Mouse (Mus musculus) heart, adult 11 months (tissue): ENCODE results near the gene Agbl4.

Source experiments
- DNase-seq: peaks from one replicate; pipeline ENCODE4 v3.0.0; 2022

Agbl4 gene

DNA sequence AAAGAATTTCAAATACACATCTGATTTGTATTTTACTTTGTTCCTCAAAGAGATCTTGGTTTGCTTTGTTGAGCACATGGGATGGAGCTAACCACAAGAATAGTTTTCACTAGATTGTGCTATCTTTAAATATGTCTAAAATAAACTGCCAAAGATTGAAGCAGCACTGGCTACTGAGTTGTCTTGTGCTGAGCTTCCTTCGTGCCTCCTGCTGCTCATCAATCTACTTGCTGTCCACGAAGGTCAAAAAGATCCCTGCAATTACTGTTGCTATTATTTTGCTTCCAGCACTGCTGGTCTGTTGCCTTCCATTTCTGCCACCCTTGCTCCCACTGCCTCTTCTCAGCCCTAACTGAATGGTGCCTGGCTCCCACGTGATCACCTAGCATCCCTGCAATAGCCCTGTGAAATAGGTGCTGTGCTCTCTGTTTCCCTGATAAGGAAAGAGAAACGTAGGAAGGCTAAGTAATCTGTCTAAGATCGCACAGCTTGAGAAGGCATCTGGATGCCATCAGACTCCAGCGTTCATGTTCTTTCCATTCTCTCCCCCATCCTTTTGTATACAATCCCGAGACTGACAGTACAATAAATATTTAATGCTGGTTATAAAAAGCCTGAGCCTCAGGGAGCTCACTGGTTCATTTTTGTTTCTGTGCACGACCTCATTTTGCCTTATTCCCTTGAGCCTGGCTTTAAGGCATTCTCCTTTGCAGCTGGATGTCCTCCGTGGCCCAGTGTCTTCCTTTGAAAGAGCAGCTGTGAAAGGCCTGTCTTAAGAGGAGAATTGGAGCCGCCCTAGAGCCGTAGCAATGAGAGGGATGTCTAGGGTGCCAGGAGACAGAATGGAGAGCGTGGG lies 1273.3 kb downstream of the Agbl4 start:
- peak; percentile 87 for DNase-seq

DNA sequence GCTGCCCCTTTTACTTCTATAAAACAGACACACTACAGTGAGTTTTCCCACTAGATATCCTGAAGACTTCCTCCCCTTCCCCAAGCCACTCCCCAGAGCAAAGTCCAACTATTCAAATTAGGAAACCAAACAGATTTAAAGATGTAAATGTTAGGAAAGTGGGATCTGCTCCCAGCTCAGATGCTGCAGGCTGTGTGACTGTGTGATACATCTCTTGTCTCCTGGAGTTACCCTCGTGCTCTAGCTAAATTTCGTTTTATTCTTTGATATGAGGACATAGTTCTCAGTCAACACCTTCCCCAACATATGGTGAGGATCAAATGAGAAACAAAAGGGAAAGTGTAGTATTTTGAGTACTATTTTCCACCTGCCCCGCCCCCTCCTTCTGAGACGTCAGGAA lies 1274.0 kb downstream of the Agbl4 start:
- no peak for DNase-seq

DNA sequence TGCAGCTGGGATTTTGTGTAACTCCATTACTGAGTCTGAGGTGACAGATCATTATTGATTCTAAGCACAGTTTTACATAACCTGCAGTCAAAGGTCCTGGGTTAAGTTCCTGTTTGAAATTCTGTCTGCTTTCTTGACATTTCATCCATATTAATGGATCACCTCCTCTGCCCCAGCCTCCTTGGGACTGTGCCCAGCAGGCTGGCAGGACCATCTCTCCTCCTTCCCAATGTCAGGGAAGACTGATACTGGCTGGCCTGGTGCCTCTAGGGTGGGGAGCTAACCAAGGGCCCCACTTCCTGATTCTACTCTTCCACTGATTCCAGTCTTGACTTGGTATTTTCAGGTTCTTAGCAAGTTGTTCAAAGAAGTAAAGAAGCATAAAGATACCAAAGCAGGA lies 1276.4 kb downstream of the Agbl4 start:
- no peak for DNase-seq

DNA sequence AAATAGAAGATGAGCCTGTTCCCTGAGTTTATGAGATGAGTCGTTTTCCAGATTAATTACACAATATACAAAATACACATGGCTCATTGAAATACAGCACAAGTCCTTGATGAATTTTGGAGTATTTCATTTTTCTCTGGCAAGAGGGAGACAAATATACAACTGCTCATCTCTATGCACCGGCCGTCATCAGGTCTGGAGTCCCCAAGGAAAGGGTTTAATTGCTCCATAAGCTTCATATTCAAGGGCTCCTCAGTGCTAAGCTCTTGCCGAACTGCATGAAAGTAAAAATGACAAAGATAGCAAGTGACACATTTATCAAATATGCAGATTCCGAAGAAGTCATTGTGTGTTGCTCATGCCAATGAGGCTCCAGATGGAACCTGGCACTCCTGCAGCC lies 1284.5 kb downstream of the Agbl4 start:
- peak; percentile 37 for DNase-seq

DNA sequence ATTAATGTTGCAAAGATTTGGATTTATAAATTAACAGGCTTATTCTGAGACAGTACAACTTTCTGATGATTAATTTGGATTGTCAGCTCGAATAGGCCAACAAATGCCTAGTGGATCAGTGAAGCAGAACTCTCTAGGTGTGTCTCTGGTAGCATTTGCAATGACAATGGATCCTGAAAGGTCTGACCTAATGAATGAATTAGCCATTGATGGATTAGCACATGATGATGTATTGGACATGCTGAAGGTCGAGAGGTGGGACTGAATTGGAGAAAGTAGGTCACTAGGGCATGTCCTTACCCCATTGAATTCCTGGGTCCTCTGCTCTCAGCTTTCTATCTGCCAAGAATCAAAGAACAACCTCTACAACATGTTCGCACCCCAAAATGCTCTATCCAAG lies 1285.3 kb downstream of the Agbl4 start:
- DNase-seq: peak; percentile 25

DNA sequence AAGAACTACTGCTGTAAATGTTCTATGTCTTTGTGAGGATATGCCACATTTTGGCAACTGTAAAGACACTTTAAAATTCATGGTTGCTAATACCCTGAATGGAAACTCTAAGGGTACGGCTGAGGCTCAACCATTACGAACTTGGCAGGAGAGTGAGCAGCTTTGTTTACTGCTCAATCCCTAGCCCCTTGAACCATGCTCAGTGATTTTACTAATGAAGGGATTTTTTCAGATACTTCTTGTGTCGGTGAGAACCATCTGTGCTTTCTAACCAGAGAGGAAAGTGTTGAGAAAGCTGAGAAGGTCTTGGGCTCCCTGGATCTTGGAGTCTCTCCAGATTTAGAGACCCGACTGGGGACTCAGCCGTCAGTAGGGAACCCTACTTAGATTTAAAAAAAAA lies 1286.4 kb downstream of the Agbl4 start:
- peak; percentile 34 for DNase-seq

DNA sequence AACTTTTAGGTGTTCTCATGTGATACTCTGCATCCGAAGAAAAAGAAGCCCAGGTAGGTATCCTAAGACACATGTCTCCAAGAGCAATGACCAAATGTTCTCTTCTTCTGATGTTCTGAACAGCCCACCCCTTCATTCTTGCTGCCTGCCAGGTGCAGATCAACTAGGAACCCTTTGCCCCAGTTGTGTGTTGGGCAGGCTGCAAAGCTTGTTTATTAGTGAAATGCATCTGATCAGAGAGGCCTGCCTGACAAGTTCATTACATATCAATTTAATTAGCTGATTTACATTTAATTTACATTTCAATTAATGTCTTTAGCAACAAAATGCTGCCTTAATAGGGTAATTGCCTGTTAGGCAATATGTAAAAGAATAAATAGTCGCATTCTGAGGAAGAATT lies 1288.5 kb downstream of the Agbl4 start:
- DNase-seq: no peak

DNA sequence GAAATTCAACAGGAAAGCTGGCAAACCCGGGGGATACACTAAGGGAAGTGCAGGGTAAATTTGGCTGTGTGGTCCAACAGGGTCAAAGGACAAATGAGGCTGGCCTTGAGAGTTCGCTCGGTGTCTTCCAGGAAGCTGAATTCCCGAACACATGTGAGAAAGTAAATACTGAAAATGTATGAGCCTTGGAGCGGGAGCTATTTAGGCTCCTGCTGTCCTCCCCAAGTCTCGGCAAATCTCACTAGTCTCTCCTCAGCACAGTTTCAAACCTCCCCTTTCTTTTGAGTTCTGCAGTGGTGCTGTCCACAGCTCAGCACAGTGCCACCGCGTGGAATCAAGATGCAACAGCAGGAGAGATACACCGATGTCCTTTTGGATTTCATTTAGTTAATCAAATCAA lies 1289.5 kb downstream of the Agbl4 start:
- DNase-seq: peak; percentile 87

DNA sequence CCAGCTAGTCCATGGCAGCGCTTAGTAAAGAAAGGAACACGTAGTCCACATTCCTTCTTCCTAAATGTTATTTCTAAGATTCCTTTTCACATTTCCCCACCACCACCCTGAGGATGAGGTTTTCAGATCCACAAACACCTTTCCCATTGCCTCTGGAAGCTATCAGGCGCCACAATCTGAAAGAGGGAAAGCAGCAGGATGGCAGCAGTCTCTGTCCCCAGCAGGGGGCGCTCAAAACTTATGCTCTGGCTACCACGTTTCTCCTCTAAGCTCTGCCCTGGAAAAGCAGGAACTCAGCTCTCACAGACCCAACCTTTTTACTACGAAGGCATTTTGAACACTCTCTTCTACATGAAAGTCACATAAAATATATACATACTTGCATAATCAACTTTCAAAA lies 1290.2 kb downstream of the Agbl4 start:
- DNase-seq: peak; percentile 90

DNA sequence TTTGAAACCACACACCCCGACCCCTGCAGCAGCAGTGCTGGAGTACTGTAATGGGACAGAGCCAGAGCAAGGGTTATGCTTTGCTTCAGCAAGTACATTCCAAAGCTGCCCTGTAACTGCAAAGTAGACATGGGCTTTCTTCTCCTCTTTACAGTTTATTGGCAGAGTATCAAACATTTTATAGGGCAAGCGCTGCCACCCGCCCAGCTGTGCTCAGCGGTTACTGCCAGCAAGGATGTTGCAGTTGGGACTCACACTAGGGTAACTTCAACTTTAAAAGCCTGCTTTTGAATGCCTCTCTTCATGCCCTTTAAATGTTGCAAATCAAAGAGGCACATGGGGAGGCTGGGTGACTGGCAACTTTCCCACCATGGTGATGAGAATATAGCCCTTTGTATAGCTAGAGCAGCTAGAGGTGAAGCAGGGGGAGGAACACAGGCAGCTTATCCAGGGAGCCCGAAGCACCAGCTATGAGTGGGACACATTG lies 1293.6 kb downstream of the Agbl4 start:
- peak; percentile 78 for DNase-seq

DNA sequence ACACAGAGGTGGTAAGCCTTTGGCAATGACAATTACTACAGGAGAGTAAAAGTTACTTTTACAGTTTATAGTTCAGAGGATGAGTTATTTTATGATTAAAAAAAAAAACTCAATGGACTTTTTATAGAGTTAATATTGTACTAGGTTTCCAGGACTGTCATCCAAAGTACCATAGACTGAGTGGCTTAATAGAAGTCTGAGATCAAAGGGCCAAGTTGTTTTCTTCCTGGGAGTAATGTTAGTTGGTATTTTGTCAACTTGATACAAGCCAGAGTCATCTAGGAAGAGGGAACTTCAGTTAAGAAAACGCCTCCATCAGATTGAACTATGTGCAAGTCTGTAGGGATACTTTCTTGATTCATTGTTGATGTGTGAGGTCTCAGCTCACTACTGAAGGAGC lies 1303.9 kb downstream of the Agbl4 start:
- DNase-seq: no peak

DNA sequence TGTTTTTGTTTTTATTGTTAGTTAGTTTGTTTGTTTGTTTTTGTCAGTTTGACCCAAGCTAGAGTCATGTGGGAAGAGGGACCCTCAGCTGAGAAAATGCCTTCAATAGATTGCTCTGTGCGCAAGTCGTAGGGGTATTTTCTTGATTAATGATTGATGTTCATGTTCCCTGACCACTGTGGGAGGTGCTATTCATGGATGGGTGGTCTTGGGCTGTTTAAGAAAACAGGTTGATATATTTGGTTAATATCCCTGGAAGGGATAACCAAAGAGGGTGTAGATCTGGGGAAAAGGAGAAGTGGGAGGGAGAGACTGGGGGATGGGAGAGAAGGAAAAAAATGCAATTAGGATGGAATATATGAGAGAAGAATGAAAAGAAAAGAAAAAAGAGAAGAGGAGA lies 1306.7 kb downstream of the Agbl4 start:
- no peak for DNase-seq

DNA sequence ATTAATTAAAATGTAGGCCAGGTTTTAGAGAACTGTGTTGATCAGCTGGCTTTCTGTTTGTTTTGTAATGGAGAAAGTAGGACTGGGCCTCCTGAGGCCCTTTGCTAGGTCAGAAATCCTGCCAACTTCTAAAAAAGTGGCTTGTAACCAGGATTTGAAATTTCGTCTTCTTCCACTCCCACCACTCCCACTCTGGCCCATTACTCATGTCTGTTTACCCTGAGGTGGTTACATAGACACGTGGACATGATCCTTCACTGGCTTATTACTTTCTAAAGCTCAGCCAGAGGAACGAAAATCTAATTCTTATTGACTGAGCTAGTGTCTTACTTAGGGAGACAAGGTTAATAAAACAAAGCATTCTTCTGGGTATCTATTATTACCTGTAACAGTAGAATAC lies 1307.5 kb downstream of the Agbl4 start:
- DNase-seq: no peak
